Mouse (Mus musculus) small intestine, adult 2 months (tissue): ENCODE data around the gene Cacng4.

Source experiments
- CTCF ChIP-seq: fragments of 200-500 bp; IDR thresholded peaks from 2 replicates; pipeline ENCODE4 v1.5.1; 2012; ENCODE audit warnings: low read depth, mild to moderate bottlenecking, control low read depth, inconsistent platforms, low read length, moderate library complexity, mixed read lengths; ENCODE audit not compliant: insufficient replicate concordance, insufficient read length; ENCODE audit errors: extremely low read depth
- POLR2A ChIP-seq: fragments of 200-500 bp; IDR thresholded peaks from 2 replicates; pipeline ENCODE4 v1.6.1; 2012; ENCODE audit warnings: low read depth, mild to moderate bottlenecking, control low read depth, inconsistent platforms, low read length, moderate library complexity

DNA sequence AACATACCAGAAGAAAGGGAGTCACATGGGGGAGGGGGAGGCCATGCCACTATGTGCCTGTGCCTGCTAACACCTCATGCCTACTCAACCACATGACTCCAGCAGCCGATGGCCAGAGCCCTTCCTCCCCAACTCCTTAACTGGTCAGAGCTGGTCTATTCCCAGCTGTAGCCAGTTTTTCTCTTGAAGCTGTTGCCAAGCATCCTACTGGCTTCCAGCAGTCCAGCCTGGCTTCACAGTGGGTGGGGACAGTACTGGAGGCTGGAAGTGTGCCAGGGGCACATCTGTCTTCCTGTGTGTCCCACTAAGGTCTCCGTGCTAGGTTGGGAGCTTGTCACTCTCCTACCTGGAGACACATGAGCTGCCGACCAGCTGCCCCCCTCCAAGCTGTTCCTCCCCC lies 51.3 kb downstream of the Cacng4 start:
- TF ChIP-seq CTCF (no peak), POLR2A (no peak)
